Mouse (Mus musculus) adrenal gland, adult (tissue): ENCODE measurements around the gene Ttyh3.
"Not testable (repeated sequence)": the region's sequence is repeated elsewhere in the genome, so short reads cannot be mapped to it uniquely, and the experiment has no call there.

ENCODE experiments used
- DNase-seq, 2 experiments: peaks; one replicate each; pipeline ENCODE4 v3.0.0; 2022 to 2023; ENCODE audit warnings: low spot score in 1 of 2; ENCODE audit not compliant: inconsistent age in 2 of 2

The Ttyh3 gene

GRCm38 (mm10) chr5:140648519-140649100 lies at the start of gene Ttyh3:
TSS of gene Ttyh3 (minus strand) at chr5:140649031.
- no peak for DNase-seq

DNA sequence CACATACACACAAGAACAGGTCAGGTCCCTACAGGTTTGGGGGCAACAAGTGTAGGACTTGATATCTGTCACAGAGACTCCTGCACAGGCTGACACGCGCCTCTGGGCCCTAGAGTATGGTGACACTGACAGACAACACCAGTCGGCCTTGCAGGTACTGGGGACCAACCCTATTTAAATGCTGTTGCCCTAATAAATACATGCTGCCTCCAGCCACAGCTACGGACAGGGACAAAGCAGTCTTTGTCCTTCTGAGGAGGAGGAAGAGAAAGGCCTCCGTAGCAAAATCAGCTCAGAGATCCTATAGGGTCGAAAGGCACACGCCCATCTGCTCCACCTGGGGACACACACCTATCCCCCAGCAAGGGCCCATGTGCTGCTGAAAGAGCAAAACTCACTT lies 47.2 kb upstream of the Ttyh3 start:
- no peak for DNase-seq

GRCm38 (mm10) chr5:140688434-140688833 lies 39.6 kb upstream of the Ttyh3 start:
- no peak for DNase-seq

GRCm38 (mm10) chr5:140684343-140685148 lies 35.7 kb upstream of the Ttyh3 start:
- peak in 1 of 2 experiments; percentile 75 for DNase-seq

DNA sequence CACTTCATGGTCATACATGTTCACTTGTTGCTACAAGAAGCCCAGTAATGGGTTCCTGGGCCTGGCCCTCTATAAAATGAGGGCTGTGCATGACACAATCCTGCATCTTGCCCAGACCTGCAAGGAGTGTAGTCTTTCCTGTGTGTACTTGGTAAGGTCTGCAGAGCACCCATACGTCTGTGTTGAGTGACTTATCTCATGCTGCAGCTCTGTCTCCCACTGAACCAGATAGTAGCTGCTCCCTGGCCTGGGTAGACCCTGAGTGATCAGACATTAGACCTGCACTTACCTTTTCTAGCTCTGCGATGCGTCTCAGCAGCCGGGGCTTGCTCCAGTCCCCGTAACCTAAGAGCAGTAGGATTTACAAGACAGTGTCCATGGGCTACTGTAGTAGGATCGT lies 33.3 kb upstream of the Ttyh3 start:
- DNase-seq, result no peak

- DNase-seq, result no peak
These were observed 32.1 kb upstream of the Ttyh3 start for GRCm38 (mm10) chr5:140680950-140681349.

DNA sequence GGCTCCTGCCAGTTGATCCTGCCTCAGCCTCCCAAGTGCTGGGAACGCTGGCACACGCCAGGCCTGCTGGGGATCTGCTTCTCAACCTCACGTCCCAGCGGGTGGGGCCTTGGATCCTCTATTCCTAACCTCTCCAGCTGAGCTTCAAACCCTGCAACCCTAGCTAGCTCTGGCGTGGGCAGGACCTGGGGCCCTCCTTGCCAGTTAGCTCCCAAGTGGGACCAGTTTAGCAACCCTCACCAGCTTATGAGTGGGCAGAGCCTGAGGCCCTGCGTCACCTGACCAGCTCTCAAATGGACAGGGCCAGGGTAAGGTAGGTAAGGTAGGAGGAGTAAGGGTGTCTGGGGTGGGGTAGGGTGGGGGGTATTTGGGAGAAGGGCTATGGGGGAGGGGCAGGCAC lies 31.2 kb upstream of the Ttyh3 start:
- DNase-seq, result no peak

GRCm38 (mm10) chr5:140677137-140677536 lies 28.3 kb upstream of the Ttyh3 start:
- DNase-seq, result no peak

DNA sequence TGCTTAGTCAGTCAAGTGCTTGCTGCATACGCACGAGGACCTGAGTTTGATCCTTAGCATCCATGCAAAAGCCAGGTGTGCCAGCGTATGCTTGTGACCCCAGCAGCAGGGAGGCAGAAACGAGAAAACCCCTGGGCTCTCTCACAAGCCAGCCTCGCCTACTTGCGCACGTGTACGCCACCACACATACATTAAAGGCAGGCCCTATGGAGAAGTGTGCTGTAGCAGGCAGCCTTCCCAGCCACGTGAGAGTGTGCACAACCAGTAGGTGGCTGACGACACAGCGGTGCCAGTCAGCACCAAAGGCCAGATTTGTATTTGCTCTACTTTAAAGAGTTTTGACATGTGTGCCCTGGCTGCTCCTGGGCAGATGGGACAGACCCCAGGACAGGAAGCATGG lies 26.8 kb upstream of the Ttyh3 start:
- no peak for DNase-seq

DNA sequence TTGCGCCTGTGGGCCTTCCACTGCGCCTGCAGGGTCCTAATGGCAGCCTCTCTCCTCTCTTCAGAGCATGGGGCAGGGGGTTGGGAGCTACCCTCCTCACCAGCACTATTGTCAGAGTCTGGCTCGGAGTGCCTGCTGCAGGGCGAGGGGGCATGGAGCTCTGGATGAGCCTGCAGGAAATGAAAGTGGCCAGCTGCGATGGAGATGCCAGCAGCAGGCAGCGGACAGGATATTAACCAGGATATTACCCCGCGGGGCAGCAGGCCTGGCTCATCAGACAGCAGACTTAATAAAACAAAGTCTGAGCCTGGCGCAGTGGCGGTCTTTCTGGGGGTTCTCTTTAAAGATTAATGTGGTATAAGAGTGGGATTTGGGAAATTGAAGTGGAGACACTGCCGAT lies 26.2 kb upstream of the Ttyh3 start:
- peak in 1 of 2 experiments; percentile 53 for DNase-seq

DNA sequence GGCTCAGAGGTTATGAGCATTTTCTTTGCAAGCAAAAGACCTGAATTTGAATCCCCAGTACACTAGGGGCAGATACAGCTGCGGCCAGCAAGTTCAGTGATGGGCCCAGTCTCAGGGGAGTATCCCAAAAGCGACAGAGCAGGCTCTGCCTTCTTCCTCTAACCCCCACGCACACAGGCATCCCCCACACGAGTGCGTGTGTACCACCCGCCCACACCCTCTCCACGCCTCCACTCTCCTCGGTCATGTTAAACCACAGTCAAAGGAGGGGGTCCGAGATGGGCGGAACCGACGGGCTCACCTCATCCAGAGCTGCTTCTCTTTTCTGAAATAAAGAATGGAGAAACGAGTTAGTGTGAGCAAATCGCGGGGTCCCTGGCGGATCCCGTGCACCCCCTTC lies 25.2 kb upstream of the Ttyh3 start:
- DNase-seq, result no peak

DNA sequence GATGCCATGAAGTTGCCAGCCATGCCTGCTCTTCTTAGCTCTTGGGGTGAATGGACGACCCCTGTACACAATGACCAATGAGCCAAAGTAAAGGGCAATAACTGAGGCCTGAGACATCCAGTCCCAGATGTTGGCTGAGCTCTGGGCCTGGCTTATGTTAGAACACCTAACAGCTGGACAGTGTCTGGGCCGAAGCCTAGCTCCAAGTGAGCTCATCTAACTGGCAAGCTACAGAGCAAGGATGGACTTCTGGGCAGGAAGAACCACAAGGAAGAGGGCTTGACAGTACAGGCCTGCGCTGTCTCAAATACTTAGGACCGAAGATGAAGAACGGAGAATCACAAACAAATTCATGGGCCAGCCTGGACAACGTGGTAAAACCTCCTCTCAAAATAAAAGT lies 23.8 kb upstream of the Ttyh3 start:
- not testable (repeated sequence) for DNase-seq

- no peak for DNase-seq
These were observed 23.3 kb upstream of the Ttyh3 start for GRCm38 (mm10) chr5:140672115-140672514.

GRCm38 (mm10) chr5:140663621-140664180 lies 14.9 kb upstream of the Ttyh3 start:
- peak; percentile 75 to 90 for DNase-seq

DNA sequence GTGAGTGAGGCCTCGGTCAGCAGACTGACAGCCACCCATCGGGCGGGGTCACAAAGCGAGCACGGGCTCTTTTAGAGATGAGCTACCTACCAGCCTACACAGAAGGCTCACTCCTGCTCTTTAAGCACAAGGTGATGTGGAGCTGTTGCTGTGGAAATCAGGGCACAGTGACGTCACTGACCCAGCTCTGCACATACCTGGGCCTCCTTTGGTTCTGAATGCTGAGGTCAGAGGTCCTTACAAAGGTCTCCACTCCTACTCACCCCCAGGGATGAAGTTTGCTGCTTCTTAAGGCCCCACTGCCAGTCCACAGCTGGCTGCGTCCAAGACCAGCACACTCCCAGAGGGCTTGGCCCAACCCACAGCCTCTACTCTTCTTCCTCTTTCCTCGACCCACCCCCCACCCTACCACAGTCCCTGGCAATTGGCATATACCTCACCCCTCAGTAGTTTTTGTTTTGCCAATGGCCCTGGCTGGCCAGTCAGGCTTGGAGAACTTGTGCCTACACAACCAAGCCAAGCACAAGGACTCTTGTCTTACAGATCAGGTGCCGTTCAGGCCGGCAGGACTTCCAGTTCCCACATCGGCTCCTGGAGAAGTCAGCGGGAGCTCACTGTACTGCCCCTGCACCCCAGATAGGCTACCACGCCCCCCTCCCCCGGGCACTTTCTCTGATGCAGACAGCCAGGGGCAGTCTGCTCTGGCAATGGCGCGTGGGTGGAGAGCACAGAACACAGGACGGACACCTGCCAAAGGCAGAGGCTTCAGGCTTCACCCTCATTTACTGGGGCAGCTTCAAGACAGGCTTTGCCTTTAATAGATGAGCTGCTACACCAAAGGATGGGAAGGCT lies 14.1 kb upstream of the Ttyh3 start:
- peak in 1 of 2 experiments; percentile 64 for DNase-seq

DNA sequence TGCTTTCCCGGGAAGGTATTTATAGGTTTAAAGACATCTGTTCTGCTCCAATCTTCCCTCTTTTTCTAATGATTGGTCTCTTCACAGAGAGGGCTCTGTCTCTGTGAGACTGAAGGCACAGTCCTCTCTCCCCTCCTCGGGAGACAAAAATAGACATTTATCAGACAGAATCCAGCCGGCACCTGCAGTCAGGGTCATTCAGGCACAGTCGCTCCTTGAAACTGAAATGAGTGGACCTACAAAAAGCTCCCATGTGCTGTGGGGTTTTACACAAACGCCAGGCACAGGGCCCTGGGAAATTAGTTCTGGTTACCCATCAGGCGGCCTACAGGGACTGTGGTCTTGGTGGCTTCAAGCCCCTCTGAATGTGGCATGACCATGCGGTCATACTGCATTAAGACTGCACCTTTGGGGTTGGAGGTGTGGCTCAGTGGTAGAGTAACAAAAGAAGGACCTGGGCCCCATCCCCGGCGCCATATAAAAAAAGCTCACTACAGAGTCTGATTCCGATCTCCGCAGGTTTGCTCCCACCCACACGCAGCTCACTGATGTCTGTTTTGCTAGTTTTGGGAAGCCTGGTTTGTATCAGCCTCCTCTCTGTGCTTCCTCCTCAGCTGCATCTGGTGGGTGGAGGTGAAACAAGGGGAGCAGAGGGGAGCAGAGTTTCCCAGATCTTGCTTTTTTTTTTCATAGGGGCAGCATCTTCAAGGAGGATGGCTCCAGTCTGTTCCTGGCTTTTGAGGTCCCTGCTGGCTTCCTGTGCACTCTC lies 13.2 kb upstream of the Ttyh3 start:
- peak in 1 of 2 experiments; percentile 66 for DNase-seq

DNA sequence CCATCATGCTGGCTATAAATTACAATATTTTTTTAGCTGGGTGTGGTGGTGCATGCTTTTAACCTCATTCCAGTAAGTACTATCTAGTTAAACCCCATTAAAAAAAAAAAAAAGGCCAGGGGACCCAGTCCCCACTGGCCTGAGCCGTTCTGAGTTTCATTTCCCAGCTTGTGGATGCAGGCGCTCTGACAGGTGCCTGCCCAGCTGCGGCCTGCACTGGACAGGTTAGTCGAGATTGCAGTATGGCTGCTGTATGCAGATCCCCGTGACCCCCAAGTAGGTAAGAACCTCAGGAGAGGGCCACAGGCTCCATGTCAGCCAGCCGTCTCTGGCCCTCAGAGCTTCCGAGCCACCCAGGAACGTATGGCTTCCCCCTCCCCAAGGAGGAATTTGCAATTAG lies 12.6 kb upstream of the Ttyh3 start:
- peak in 1 of 2 experiments; percentile 59 for DNase-seq

DNA sequence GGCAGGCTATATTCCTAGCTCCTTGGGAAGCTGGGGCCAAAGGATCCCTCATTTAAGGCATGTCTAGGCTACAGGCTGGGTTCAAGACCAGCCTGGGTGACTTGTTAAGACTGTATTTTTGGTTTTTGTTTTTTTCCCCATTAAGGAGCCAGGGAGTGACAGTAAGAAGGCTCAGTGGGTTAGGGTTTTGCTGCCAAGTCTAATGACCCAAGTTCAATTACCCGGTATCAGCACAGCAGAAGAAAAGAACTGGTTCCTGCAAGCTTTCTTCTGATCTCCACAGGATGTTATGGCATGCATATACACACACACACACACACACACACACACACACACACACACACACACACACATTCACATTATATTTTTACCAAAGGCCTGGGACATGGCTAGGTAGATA lies 11.6 kb upstream of the Ttyh3 start:
- no peak for DNase-seq

GRCm38 (mm10) chr5:140659607-140660272 lies 10.9 kb upstream of the Ttyh3 start:
- peak in 1 of 2 experiments; percentile 47 for DNase-seq
